Mouse (Mus musculus) naive thymus-derived CD4-positive, alpha-beta T cell, adult 2 months (primary cell): ENCODE measurements around the gene Ocrl.

ENCODE experiments used
- DNase-seq: peaks from one replicate; pipeline ENCODE4 v3.0.0-alpha.2; 2011; ENCODE audit warnings: low read depth

Ocrl gene

GRCm38 (mm10) chrX:47912306-47912792 lies at the start of gene Ocrl:
Gene Ocrl, plus strand, starts transcription at chrX:47912387.
- peak; percentile 73 for DNase-seq

- DNase-seq, result no peak
These were observed 32.1 kb upstream of the Ocrl start for GRCm38 (mm10) chrX:47880052-47880451.

- DNase-seq, result no peak
These were observed 29.4 kb upstream of the Ocrl start for GRCm38 (mm10) chrX:47882813-47883212.

- no peak for DNase-seq
These were observed 24.8 kb upstream of the Ocrl start for GRCm38 (mm10) chrX:47887401-47887800.

GRCm38 (mm10) chrX:47891243-47891906 lies 20.8 kb upstream of the Ocrl start:
- no peak for DNase-seq

- no peak for DNase-seq
These were observed 20.2 kb upstream of the Ocrl start for GRCm38 (mm10) chrX:47891907-47892430.

- no peak for DNase-seq
These were observed 19.7 kb upstream of the Ocrl start, which contains the start of gene Smarca1 for GRCm38 (mm10) chrX:47892431-47893024. Gene Smarca1, minus strand, starts transcription at chrX:47892974.

GRCm38 (mm10) chrX:47912904-47913542 lies 836 bp downstream of the Ocrl start:
- peak; percentile 12 for DNase-seq

GRCm38 (mm10) chrX:47913543-47913938 lies 1.4 kb downstream of the Ocrl start:
- no peak for DNase-seq

GRCm38 (mm10) chrX:47916831-47917230 lies 4.6 kb downstream of the Ocrl start:
- no peak for DNase-seq

GRCm38 (mm10) chrX:47920541-47920940 lies 8.4 kb downstream of the Ocrl start:
- no peak for DNase-seq

- no peak for DNase-seq
These were observed 15.8 kb downstream of the Ocrl start for GRCm38 (mm10) chrX:47927981-47928380.

- no peak for DNase-seq
These were observed 18.3 kb downstream of the Ocrl start for GRCm38 (mm10) chrX:47930449-47930848.

GRCm38 (mm10) chrX:47934352-47934751 lies 22.2 kb downstream of the Ocrl start:
- DNase-seq, result no peak

GRCm38 (mm10) chrX:47936885-47937284 lies 24.7 kb downstream of the Ocrl start:
- no peak for DNase-seq

- no peak for DNase-seq
These were observed 25.6 kb downstream of the Ocrl start for GRCm38 (mm10) chrX:47937740-47938139.

- DNase-seq, result no peak
These were observed 37.5 kb downstream of the Ocrl start for GRCm38 (mm10) chrX:47949729-47950128.

- DNase-seq, result no peak
These were observed 50.4 kb downstream of the Ocrl start for GRCm38 (mm10) chrX:47962579-47962978.

- no peak for DNase-seq
These were observed 58.2 kb downstream of the Ocrl start for GRCm38 (mm10) chrX:47970371-47970770.

GRCm38 (mm10) chrX:47970864-47971263 lies 58.7 kb downstream of the Ocrl start:
- no peak for DNase-seq

GRCm38 (mm10) chrX:47971366-47972128 lies 59.4 kb downstream of the Ocrl start:
- DNase-seq, result no peak

GRCm38 (mm10) chrX:47976551-47976950 lies 64.4 kb downstream of the Ocrl start:
- no peak for DNase-seq
